Mouse (Mus musculus): ENCODE data around the gene Lkaaear1. TPM values are rescaled to one million over a fixed set of nuclear protein-coding genes. Genes with fewer than 3 reads are reported as not detected.
A peak's percentile ranks its signal among the peaks of the same experiment; 100 is the strongest.

The Lkaaear1 gene
- total RNA-seq, 2 experiments from 2014 or later = not detected

DNA sequence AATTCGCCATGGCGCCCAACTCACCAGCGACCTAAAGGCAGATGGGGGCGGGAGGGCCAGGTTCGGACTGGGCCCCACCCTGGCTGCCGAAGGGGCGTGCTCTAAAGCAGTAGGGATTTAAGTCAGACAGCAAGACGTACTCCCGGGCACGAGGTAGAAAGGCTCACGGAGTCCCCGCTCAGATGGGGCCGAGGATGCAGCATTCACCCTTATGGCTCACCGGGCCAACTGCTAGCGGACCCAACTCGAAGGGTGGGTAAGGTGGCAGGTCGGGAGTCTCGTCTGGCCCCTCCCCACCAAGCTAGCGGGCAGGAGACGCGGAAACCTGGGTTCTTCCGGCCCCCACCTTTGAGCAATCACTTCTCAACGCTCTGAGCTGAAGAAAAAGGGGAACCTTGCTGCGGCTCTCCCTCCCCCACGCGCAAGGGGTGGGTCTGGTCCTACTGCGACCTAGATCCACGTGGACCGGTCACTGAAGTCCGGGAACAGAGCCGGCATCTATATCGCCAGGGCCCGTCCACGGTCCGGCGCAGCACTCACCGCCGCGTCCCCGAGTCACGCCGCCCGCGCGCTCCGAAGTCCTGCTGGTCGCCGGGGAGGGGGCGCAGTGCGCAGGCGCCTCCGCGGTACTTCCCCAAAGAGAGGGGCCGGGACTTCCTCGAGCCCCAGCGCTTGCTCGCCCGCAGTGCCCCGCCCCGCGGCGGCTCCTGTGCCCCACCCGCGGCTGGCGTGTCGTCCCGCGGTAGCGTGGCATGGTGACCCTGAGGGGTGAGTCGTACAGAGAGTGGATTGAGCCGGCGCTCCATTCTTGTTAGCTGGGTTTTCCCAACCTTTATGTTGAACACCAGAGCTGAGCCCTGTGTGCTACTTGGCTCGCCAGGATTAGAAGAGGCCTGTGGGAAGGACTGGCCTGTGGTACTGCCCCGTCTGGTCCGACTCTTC lies 4.6 kb downstream of the Lkaaear1 start, which contains the start of gene Rgs19:
Rgs19 (minus strand) TSS at position 639 of the 942 bp plus-strand sequence.
- peak within 1 kb of the TSS; percentile 85 for H3K27ac ChIP-seq
- H3K4me3 ChIP-seq = peak within 1 kb of the TSS; percentile 85
- peak; percentile 69 to 73 for DNase-seq (ENCODE audit: low spot score in 2 of 2)
- peak; percentile 25; the same call in 1 of the 2 replicates for TF ChIP-seq CTCF (conservative IDR thresholded peaks at IDR 0.05)

DNA sequence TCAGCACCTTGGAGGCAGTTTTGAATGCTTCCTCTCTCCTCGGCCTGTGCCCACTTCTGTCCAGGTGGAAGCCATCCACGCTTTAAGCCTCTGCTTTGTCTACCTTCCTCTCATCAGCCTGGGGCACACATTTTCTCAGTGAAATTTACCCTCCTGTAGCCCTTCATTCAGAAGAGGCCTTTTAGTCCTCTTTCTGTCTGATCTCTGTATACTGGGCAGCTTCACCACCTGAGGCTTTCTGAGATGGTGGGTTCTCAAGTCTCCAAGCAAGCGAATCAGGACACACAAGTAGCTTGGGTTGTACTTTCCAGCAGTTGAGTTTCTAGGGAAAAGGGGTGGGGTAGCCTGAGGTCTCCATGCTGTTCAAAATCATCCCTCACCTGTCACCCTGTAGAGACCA lies 5.9 kb downstream of the Lkaaear1 start:
- no peak for DNase-seq (ENCODE audit: low spot score in 2 of 2)
- Histone ChIP-seq H3K4me3 (no peak overlapping the region), H3K27ac (no peak overlapping the region)
- no peak for TF ChIP-seq CTCF (conservative IDR thresholded peaks at IDR 0.05)

DNA sequence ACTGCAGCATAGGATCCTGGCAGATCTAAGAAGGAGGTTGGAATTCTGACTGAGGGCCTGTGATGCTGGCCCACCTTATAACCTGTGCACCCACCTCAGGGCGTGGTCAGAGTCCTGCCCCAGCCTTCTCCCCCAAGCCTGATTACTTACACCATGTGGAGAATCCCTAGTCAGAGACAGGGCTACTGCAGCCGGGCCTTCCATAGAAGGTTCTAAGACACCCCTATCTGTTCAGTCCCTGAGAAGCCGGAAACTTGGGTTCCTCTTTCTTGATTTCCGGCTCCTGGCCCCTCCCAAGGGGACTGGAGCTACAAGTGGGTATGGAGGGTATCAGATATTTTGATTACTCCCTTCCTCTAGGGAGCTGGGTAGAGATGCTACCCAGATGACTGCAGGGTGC lies 6.7 kb downstream of the Lkaaear1 start:
- no peak for DNase-seq (ENCODE audit: low spot score in 2 of 2)
- Histone ChIP-seq H3K27ac (no peak overlapping the region), H3K4me3 (no peak overlapping the region)
- no peak for TF ChIP-seq CTCF (conservative IDR thresholded peaks at IDR 0.05)

DNA sequence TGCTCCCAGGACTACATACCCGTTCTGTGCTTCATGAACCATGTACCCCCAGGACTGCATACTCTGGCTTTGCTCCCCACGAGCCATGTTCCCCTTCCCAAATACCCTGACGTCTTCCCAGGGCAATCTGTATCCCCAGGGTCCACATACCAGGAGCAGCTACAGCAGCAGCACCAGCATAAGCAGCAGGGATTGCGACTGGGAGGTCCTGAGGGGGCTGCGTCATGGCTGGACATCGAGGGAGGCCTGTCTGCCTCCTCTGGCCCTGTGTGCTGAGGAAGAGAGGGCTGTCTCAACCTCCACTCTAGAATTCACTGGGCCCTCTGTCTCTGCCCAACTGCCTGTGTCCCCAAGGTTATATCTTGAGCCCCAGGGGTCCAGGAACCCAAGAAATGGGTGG lies 7.2 kb downstream of the Lkaaear1 start:
- DNase-seq (ENCODE audit: low spot score in 2 of 2) = no peak
- Histone ChIP-seq H3K27ac (0 out of 2 replicates have a peak overlapping the region, but pooled peaks have one; percentile 23), H3K4me3 (no peak overlapping the region)
- TF ChIP-seq CTCF (conservative IDR thresholded peaks at IDR 0.05) = no peak

DNA sequence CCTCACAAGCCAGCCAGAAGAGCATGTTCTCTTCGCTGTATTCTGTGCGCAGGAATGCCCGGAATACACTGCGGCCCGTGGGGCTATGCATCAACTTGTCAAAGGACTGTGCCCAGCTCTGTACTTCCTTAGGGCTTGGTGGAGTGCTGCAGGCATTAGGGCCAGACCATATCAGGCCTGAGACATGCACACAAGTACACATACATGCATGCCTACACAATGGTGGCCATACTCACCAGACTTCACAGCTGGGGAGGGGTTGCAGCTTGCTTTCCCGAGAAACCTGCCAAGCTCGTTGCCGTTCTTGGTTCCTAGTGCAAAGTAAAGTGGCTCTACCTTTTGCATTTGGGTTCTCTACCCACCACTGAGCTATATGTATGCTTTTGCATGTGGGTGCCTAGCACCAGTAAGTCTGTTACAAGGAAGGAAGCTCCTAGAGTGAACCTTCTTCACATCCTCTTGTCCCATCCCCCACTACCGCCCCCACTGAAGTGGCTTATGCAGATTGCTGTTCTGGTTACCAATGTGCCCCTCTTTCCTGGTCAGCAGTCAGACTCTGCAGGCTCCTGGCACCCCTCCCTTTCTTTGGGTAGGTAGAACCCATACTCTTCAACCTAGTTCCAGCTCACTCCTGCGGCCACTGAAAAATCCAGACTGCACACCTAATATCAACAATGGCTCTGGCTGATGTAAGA lies 8.6 kb downstream of the Lkaaear1 start:
- Histone ChIP-seq H3K4me3 (no peak overlapping the region), H3K27ac (no peak overlapping the region)
- DNase-seq (ENCODE audit: low spot score in 2 of 2) = no peak
- no peak for TF ChIP-seq CTCF (conservative IDR thresholded peaks at IDR 0.05)

DNA sequence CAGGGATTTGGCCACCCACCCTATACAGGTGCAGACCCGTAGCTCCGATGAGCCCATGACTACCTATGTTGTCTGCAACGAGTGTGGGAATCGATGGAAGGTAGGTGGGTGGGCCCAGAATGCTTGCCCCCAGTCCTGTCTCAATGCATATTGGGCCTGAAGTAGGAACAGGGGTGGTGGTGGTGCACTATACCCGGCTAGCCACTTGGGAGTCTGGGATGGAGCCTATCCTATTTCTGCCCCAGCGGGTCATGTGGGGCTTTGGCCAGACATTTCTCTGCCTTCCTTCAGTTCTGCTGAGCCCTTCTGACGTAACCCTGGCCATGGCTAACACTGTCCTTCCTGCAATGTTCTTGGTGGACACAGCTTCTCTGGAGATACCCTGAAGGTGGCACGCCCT lies 10.7 kb downstream of the Lkaaear1 start:
- no peak for DNase-seq (ENCODE audit: low spot score in 2 of 2)
- Histone ChIP-seq H3K27ac (no peak overlapping the region), H3K4me3 (no peak overlapping the region)
- TF ChIP-seq CTCF (conservative IDR thresholded peaks at IDR 0.05) = no peak

DNA sequence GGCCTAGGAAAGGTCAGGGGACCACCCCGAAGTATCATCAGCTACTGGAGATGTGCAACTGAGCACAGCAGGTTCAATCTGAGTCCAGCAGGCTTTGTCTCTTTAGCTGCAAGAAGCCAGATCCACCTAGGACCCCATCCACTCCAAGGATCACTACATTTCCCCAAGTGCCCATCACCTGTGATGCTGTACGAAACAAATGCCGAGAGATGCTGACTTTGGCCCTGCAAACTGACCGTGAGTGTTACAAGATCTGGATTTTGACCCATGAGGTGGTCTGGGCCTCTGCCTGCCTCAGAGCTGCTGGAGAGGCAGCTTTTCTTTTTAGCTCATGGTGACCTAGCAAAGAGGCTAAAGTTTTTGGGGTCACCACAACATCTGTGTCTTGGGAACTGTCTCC lies 12.6 kb downstream of the Lkaaear1 start:
- DNase-seq (ENCODE audit: low spot score in 2 of 2) = no peak
- Histone ChIP-seq H3K4me3 (no peak overlapping the region), H3K27ac (no peak overlapping the region)
- no peak for TF ChIP-seq CTCF (conservative IDR thresholded peaks at IDR 0.05)

DNA sequence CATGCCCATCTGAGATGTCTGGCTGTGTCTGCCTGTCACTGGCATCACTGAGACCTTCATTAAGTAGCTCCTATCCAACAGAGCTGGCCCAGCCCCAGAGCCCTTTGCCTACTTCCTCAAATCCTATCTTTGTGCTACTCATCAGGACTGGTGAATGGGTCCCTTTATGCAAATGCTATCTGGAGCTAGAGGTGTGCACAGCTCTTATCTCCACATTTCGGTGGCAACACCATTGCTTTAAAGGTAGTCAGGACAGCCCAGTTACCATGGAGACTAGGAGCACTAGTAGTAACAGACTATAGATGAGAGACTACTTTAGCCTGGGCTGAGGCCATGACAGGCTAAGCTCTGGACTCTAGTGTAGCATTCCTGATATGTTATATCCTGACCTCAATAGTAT lies 13.5 kb downstream of the Lkaaear1 start:
- no peak overlapping the region for H3K27ac ChIP-seq
- no peak overlapping the region for H3K4me3 ChIP-seq
- TF ChIP-seq CTCF (conservative IDR thresholded peaks at IDR 0.05) = no peak
- peak in 1 of 2 experiments; percentile 7 for DNase-seq (ENCODE audit: low spot score in 2 of 2)

DNA sequence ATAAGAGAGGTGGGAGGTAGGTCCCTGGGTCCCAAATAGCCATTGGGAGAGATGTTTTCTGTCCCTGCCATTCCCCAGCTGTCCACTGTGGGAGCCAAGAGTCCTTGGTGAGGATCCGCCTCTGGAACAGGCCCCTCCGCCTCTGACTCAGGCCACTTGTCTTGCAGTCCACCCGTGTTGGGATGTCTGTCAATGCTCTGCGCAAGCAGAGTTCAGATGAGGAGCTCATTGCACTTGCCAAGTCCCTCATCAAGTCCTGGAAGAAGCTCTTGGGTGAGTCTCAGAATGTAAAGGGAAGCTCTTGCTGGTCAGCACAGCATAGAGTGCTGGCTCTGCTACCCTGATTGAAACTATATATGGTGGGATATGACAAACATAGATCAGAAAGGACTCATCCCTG lies 14.9 kb downstream of the Lkaaear1 start:
- peak in 1 of 2 experiments; percentile 7 for DNase-seq (ENCODE audit: low spot score in 2 of 2)
- no peak overlapping the region for H3K4me3 ChIP-seq
- peak; percentile 11; the same call in 1 of the 2 replicates for TF ChIP-seq CTCF (conservative IDR thresholded peaks at IDR 0.05)
- no peak overlapping the region for H3K27ac ChIP-seq

DNA sequence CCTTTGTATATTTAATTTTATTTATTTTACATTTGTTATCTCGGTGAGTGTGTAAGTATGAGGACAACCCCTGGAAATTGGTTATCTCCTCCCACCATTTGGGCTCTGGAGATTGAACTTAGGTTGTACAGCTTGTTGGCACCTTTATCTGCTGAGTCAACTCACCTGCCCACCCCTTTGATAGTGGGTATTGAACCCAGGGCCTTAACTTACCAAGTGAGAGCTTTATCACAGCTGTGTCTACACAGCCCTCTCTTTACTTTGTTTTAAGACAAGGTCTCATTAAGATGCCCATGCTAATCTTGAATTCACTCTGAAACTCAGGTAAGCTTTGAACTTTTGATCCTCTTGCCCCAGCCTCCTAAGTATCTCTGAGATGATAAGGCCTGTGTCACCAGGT lies 16.3 kb downstream of the Lkaaear1 start:
- Histone ChIP-seq H3K27ac (no peak overlapping the region), H3K4me3 (no peak overlapping the region)
- peak in 1 of 2 experiments; percentile 6 for DNase-seq (ENCODE audit: low spot score in 2 of 2)
- TF ChIP-seq CTCF (conservative IDR thresholded peaks at IDR 0.05) = no peak

DNA sequence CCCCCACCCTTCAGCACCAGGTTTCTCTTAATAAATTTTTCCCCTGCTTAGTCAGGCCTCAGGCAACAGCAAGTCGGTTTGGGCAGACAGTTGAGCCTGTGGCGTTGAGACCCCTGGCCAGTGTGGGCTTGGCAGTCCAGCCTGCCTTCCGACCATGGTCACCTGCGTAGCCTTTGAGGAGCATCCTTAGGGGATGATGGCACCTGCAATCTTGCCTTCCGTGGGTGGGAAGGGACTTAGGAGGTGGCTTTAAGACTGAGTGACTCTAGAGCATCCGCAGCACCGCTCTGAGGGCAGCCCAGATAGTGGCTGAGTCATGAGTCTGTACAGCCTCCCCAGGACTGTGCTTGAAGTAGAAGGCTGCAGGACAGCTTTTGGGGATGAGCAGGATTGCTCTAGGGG lies 17.5 kb downstream of the Lkaaear1 start:
- Histone ChIP-seq H3K27ac (peak overlapping the region; percentile 96), H3K4me3 (peak overlapping the region; percentile 93)
- DNase-seq (ENCODE audit: low spot score in 2 of 2) = peak in 1 of 2 experiments; percentile 10
- no peak for TF ChIP-seq CTCF (conservative IDR thresholded peaks at IDR 0.05)

DNA sequence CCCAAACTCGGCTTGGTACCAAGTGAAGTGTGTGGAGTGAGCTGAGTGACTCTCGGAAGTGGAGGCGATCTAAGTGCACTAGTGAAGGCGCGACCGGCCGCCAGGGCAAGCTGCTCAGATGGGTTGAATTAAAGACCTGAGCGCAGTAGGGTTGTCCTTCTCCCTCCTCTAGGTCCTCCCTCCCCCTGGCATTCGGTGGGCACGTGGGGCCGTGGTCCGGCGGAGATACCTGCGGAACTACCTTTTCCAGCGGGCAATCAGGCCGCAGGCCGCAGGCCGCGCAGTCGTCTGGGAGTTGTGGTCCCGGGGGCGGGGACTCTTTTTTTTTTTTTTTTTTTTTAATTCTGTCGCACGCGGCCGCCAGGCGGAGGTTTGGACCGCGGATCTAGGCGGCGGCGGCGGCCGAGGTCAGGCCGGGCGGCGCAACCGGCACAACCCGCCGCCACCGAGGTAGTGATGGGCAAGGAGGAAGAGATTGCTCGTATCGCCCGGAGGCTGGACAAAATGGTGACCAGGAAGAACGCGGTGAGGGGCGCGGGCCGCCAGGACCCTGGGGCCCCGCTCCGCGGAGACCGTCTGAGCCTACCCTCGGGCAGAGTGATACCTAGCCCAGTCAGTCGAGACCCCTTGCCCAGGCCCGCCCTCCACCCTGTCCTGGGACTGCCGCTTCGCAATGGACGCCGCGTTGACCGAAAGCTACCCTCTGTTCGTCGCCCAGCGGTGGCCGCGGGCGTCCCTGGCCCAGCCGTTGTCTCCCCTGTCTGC lies 18.1 kb downstream of the Lkaaear1 start, which contains the start of gene Tcea2:
Tcea2 (plus strand) TSS at position 360 of the 765 bp plus-strand sequence.
- TF ChIP-seq CTCF (conservative IDR thresholded peaks at IDR 0.05) = peak; percentile 70
- Histone ChIP-seq H3K4me3 (peak within 1 kb of the TSS; percentile 93), H3K27ac (peak within 1 kb of the TSS; percentile 96)
- DNase-seq (ENCODE audit: low spot score in 2 of 2) = peak; percentile 53 to 65
